In the genomic region with DNA sequence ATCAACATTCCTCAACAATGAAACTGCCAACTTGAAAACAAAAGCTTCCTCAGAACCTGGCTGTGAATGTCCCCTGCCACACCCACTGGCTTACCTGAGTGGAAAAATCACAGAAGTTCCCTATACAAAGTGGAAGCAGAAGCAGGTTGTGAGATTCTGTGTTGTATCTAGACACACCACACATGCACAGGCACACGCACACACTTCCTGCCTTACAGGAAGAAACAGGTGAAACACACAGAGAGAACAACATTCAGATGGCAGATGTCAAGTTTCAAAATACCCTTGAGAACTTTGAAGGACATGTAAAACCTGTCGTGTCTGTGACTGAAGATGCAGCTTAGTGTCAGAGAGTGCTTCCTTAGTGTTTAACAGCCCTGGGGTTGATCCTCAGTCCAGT, we compare ENCODE assay signal across 24 mouse cellular contexts.
DNase-seq lines count a peak whose midpoint lies in the region; ATAC-seq and TF ChIP-seq lines count a peak whose summit lies in the region.
"Had no signal": no experiment of that assay in that cellular context is flagged by ENCODE, and none has a peak within 500 bp of the region (broad histone marks: within the 10 kb centered on the region; RNA-seq: fewer than 3 reads in every experiment).

No protein-coding gene starts in this region.

- no peaks in the 10 kb centered on the region for H3K9me3 ChIP-seq in forebrain, embryonic 12.5 days
- no peaks in the 10 kb centered on the region for H3K9me3 ChIP-seq in kidney, embryonic 14.5 days (ENCODE audit: control insufficient read depth, low read length)
- H3K9me3 ChIP-seq: embryonic facial prominence, embryonic 12.5 days; embryonic facial prominence, embryonic 15.5 days; forebrain, embryonic 13.5 days; hindbrain, embryonic 12.5 days; hindbrain, embryonic 15.5 days had no signal

- no peak for TF ChIP-seq POLR2A in thymus, adult 2 months (IDR thresholded peaks at IDR 0.05; ENCODE audit: control insufficient read depth, extremely low read depth, insufficient read depth, low read length, poor library complexity)

- H3K9ac ChIP-seq in forebrain, embryonic 12.5 days, result no peak overlapping the region
- H3K9ac ChIP-seq in kidney, embryonic 14.5 days (ENCODE audit: low read depth, low read length), result no peak overlapping the region
- H3K9ac ChIP-seq: embryonic facial prominence, embryonic 12.5 days; embryonic facial prominence, embryonic 15.5 days; forebrain, embryonic 13.5 days; hindbrain, embryonic 12.5 days; hindbrain, embryonic 15.5 days had no signal

- TF ChIP-seq CTCF in thymus, adult 2 months (IDR thresholded peaks at IDR 0.05; ENCODE audit: borderline replicate concordance, control insufficient read depth, extremely low read depth, insufficient read depth, low read length, poor library complexity), result no peak

- H3K4me1 ChIP-seq in thymus, adult 2 months (replicated peaks; ENCODE audit: control insufficient read depth, insufficient read depth, low read length), result 0 out of 2 replicates have a peak, but pooled peaks cover 4% of the 10 kb centered on the region
- H3K4me1 ChIP-seq in forebrain, embryonic 12.5 days, result 0 out of 2 replicates have a peak, but pooled peaks cover 3% of the 10 kb centered on the region
- H3K4me1 ChIP-seq in kidney, embryonic 14.5 days (ENCODE audit: control insufficient read depth, insufficient read depth, low read length), result 0 out of 2 replicates have a peak, but pooled peaks cover 4% of the 10 kb centered on the region
- H3K4me1 ChIP-seq: embryonic facial prominence, embryonic 12.5 days; forebrain, embryonic 13.5 days; hindbrain, embryonic 12.5 days; hindbrain, embryonic 15.5 days had no signal

- no peaks in the 10 kb centered on the region for H3K36me3 ChIP-seq in thymus, adult 2 months (ENCODE audit: control insufficient read depth, insufficient read depth, low read length)
- H3K36me3 ChIP-seq in forebrain, embryonic 12.5 days (replicated peaks), result no peaks in the 10 kb centered on the region
- no peaks in the 10 kb centered on the region for H3K36me3 ChIP-seq in kidney, embryonic 14.5 days (ENCODE audit: control insufficient read depth, insufficient read depth, low read length)
- H3K36me3 ChIP-seq: embryonic facial prominence, embryonic 12.5 days; embryonic facial prominence, embryonic 15.5 days; hindbrain, embryonic 12.5 days; hindbrain, embryonic 15.5 days had no signal

- no peak overlapping the region for H3K4me3 ChIP-seq in thymus, adult 2 months (ENCODE audit: control insufficient read depth, insufficient read depth, low read length)
- H3K4me3 ChIP-seq in forebrain, embryonic 12.5 days (replicated peaks), result no peak overlapping the region
- H3K4me3 ChIP-seq in kidney, embryonic 14.5 days (ENCODE audit: low read length), result no peak overlapping the region
- H3K4me3 ChIP-seq: embryonic facial prominence, embryonic 12.5 days; embryonic facial prominence, embryonic 15.5 days; forebrain, embryonic 13.5 days; gastrocnemius, adult 2 months; hindbrain, embryonic 12.5 days; hindbrain, embryonic 15.5 days had no signal

- intact Hi-C loops in left cerebral cortex, postnatal 10 days (cut with DNase I), result no loop called here

- no peak overlapping the region for H3K4me2 ChIP-seq in forebrain, embryonic 12.5 days
- H3K4me2 ChIP-seq in kidney, embryonic 14.5 days (replicated peaks; ENCODE audit: low read depth, low read length), result no peak overlapping the region
- H3K4me2 ChIP-seq: embryonic facial prominence, embryonic 12.5 days; embryonic facial prominence, embryonic 15.5 days; forebrain, embryonic 13.5 days; heart, embryonic 11.5 days; hindbrain, embryonic 12.5 days; hindbrain, embryonic 15.5 days had no signal

- H3K27ac ChIP-seq in thymus, adult 2 months (ENCODE audit: control insufficient read depth, insufficient read depth, low read length), result no peak overlapping the region
- H3K27ac ChIP-seq in forebrain, embryonic 12.5 days, result no peak overlapping the region
- H3K27ac ChIP-seq in kidney, embryonic 14.5 days (ENCODE audit: low read depth, low read length), result no peak overlapping the region
- H3K27ac ChIP-seq: embryonic facial prominence, embryonic 12.5 days; embryonic facial prominence, embryonic 15.5 days; forebrain, embryonic 13.5 days; gastrocnemius, adult 2 months; hindbrain, embryonic 12.5 days; hindbrain, embryonic 15.5 days had no signal

- no peaks in the 10 kb centered on the region; the same call in 1 of the 2 replicates for H3K27me3 ChIP-seq in thymus, adult 2 months (ENCODE audit: control insufficient read depth, insufficient read depth, low read length)
- H3K27me3 ChIP-seq in forebrain, embryonic 12.5 days, result no peaks in the 10 kb centered on the region
- no peaks in the 10 kb centered on the region for H3K27me3 ChIP-seq in kidney, embryonic 14.5 days (ENCODE audit: control insufficient read depth, insufficient read depth, low read length)
- H3K27me3 ChIP-seq: embryonic facial prominence, embryonic 12.5 days; embryonic facial prominence, embryonic 15.5 days; forebrain, embryonic 13.5 days; hindbrain, embryonic 12.5 days; hindbrain, embryonic 15.5 days had no signal

- peak; percentile 56 for ATAC-seq in inflammation-experienced regulatory T-cells, adult 6 months
- ATAC-seq in forebrain, embryonic 12.5 days (ENCODE audit: low FRiP score), result no peak
- no peak for ATAC-seq in kidney, embryonic 14.5 days (ENCODE audit: low FRiP score, low TSS enrichment)
- ATAC-seq: activated CD4-positive, CD25-positive, alpha-beta regulatory T cell, adult 4 months; forebrain, embryonic 13.5 days; forebrain, embryonic 16.5 days had no signal

- peak; percentile 7 for DNase-seq in thymus, adult 2 months
- no peak for DNase-seq in thymus, postnatal 10 days (ENCODE audit: low spot score in 2 of 2)
- peak; percentile 20 for DNase-seq in thymus, postnatal 14 days
- no peak for DNase-seq in testis, postnatal 14 days (ENCODE audit: low spot score)
- no peak for DNase-seq in left cerebral cortex, postnatal 10 days (ENCODE audit: extremely low spot score in 1 of 2, low spot score in 2 of 2)
- DNase-seq: adrenal gland, adult 8-10 months; adrenal gland, postnatal 25 days; cerebellum, adult 11-12 months; cerebellum, adult 9-10 months; cerebellum, postnatal 14 days; gastrocnemius, adult 2 months; gastrocnemius, postnatal 14 days; heart, adult 11 months had no signal

- WGBS in thymus, adult 2 months, result 17% methylated on average over 2 of the region's 2 CpGs
- 85% methylated on average over 2 of the region's 2 CpGs for WGBS in forebrain, embryonic 12.5 days
- WGBS in kidney, embryonic 14.5 days, result 83% methylated on average over 2 of the region's 2 CpGs

Comparison
In these comparisons a context has a peak if more than half of its experiments do, and no peak if none do; other contexts are left out.
1. DNase-seq: peak in thymus, adult 2 months (single experiment) and thymus, postnatal 14 days (single experiment); none in thymus, postnatal 10 days (0 of 2), testis, postnatal 14 days (single experiment) and left cerebral cortex, postnatal 10 days (0 of 2).